Mouse (Mus musculus) embryonic facial prominence, embryonic 11.5 days (tissue): Measurements from ENCODE around the gene Wdfy1. TPM values are rescaled to one million over a fixed set of nuclear protein-coding genes. Genes with fewer than 3 reads are reported as not detected.
A peak's percentile ranks its signal among the peaks of the same experiment; 100 is the strongest.

Experiments
- ATAC-seq: fragments of 200-750 bp; cut with Nextera tagmentation; replicated peaks from 2 replicates; pipeline ENCODE4 v1.8.0; 2017; ENCODE audit warnings: low read depth; ENCODE audit not compliant: insufficient number of reproducible peaks, low FRiP score, low TSS enrichment
- DNase-seq: peaks from one replicate; pipeline ENCODE4 v3.0.0-alpha.2; 2015; ENCODE audit warnings: low spot score
- H3K27ac ChIP-seq: fragments of 300-500 bp; sonication (generic); replicated peaks from 2 replicates; pipeline ENCODE4 v1.5.1; 2014; ENCODE audit warnings: mild to moderate bottlenecking, low read depth, low read length, control low read depth
- H3K27me3 ChIP-seq: fragments of 300-500 bp; sonication (generic); 2 replicates; pipeline ENCODE4 v1.6.1; 2014; ENCODE audit warnings: mild to moderate bottlenecking, low read length, moderate library complexity, mixed read lengths; ENCODE audit not compliant: control insufficient read depth, insufficient read depth
- H3K36me3 ChIP-seq: fragments of 300-500 bp; sonication (generic); replicated peaks from 2 replicates; pipeline ENCODE4 v1.6.1; 2014; ENCODE audit warnings: low read depth, mild to moderate bottlenecking, low read length, moderate library complexity, mixed read lengths; ENCODE audit not compliant: control insufficient read depth, insufficient read depth
- H3K4me1 ChIP-seq: fragments of 300-500 bp; sonication (generic); 2 replicates; pipeline ENCODE4 v1.6.1; 2014; ENCODE audit warnings: low read length, mixed read lengths; ENCODE audit not compliant: control insufficient read depth, insufficient read depth
- H3K4me2 ChIP-seq: fragments of 300-500 bp; sonication (generic); 2 replicates; pipeline ENCODE4 v1.6.1; 2014; ENCODE audit warnings: low read depth, mild to moderate bottlenecking, control low read depth, low read length, moderate library complexity
- H3K4me3 ChIP-seq: fragments of 300-500 bp; sonication (generic); 2 replicates; pipeline ENCODE4 v1.5.1; 2014; ENCODE audit warnings: low read depth, low read length, control low read depth
- H3K9ac ChIP-seq: fragments of 300-500 bp; sonication (generic); replicated peaks from 2 replicates; pipeline ENCODE4 v1.6.1; 2014; ENCODE audit warnings: mild to moderate bottlenecking, control low read depth, low read length
- H3K9me3 ChIP-seq: fragments of 300-500 bp; sonication (generic); replicated peaks from 2 replicates; pipeline ENCODE4 v1.6.1; 2016; ENCODE audit warnings: mild to moderate bottlenecking, low read length, inconsistent platforms, mixed read lengths; ENCODE audit not compliant: control insufficient read depth
- WGBS: fragments of 180-500 bp; shearing (Covaris S2); extraction: QIAGEN DNeasy Blood & Tissue Kit; methylation state at CpG from one replicate; pipeline ENCODE4 v1.1.7; 2014; 5-methylcytosine and 5-hydroxymethylcytosine counted together
- polyA plus RNA-seq: library from polyadenylated mRNA; unstranded; fragments of >200 nt; fragmentation: Nextera tagmentation; extraction: Ambion mirVana; gene quantifications from 2 replicates; pipeline ENCODE4 v1.2.1, GENCODE M21; 2014

The Wdfy1 gene
- polyA plus RNA-seq, 1 experiment from 2014 or later: 35.7 TPM

- 79% methylated on average over 7 of the region's 7 CpGs for WGBS
- ATAC-seq: no peak
- H3K4me3 ChIP-seq: no peak overlapping the region
- H3K27me3 ChIP-seq: no peaks in the 10 kb centered on the region
- no peaks in the 10 kb centered on the region for H3K36me3 ChIP-seq
- H3K9me3 ChIP-seq: no peaks in the 10 kb centered on the region
- no peaks in the 10 kb centered on the region for H3K4me1 ChIP-seq
- no peak overlapping the region for H3K9ac ChIP-seq
- no peak for DNase-seq
- no peak overlapping the region for H3K4me2 ChIP-seq
- H3K27ac ChIP-seq: no peak overlapping the region
Observed at GRCm38 (mm10) chr1:79803614-79804013, 27.7 kb upstream of the Wdfy1 start.

GRCm38 (mm10) chr1:79802858-79803427 lies 27.0 kb upstream of the Wdfy1 start:
- WGBS: 54% methylated on average over 11 of the region's 11 CpGs
- no peak overlapping the region for H3K4me3 ChIP-seq
- no peak overlapping the region for H3K9ac ChIP-seq
- H3K27ac ChIP-seq: no peak overlapping the region
- no peaks in the 10 kb centered on the region for H3K36me3 ChIP-seq
- DNase-seq: peak; percentile 35
- no peak for ATAC-seq
- no peaks in the 10 kb centered on the region for H3K4me1 ChIP-seq
- no peaks in the 10 kb centered on the region for H3K27me3 ChIP-seq
- H3K9me3 ChIP-seq: no peaks in the 10 kb centered on the region
- no peak overlapping the region for H3K4me2 ChIP-seq

GRCm38 (mm10) chr1:79797084-79797483 lies 21.1 kb upstream of the Wdfy1 start:
- H3K9ac ChIP-seq: no peak overlapping the region
- no peaks in the 10 kb centered on the region for H3K4me1 ChIP-seq
- no peak overlapping the region for H3K4me2 ChIP-seq
- no peak overlapping the region for H3K27ac ChIP-seq
- no peaks in the 10 kb centered on the region for H3K27me3 ChIP-seq
- H3K9me3 ChIP-seq: no peaks in the 10 kb centered on the region
- ATAC-seq (no peak), DNase-seq (no peak)
- no peak overlapping the region for H3K4me3 ChIP-seq
- H3K36me3 ChIP-seq: no peaks in the 10 kb centered on the region
- 82% methylated on average over 3 of the region's 3 CpGs for WGBS

- Histone ChIP-seq H3K27me3 (no peaks in the 10 kb centered on the region), H3K9me3 (no peaks in the 10 kb centered on the region), H3K4me2 (no peak overlapping the region), H3K4me1 (no peaks in the 10 kb centered on the region), H3K36me3 (peaks cover 7% of the 10 kb centered on the region), H3K9ac (no peak overlapping the region), H3K27ac (no peak overlapping the region), H3K4me3 (no peak overlapping the region)
- 68% methylated on average over 7 of the region's 7 CpGs for WGBS
- 0 out of 2 replicates have a peak, but pooled peaks have one; percentile 59 for ATAC-seq
- DNase-seq: peak; percentile 49
Observed at GRCm38 (mm10) chr1:79786267-79786927, 10.5 kb upstream of the Wdfy1 start.

GRCm38 (mm10) chr1:79782433-79782832 lies 6.5 kb upstream of the Wdfy1 start:
- WGBS: 76% methylated on average over 3 of the region's 3 CpGs

GRCm38 (mm10) chr1:79778011-79778410 lies 2.1 kb upstream of the Wdfy1 start:
- peaks cover 9% of the 10 kb centered on the region for H3K36me3 ChIP-seq

More at GRCm38 (mm10) chr1:79782433-79782832, 6.5 kb upstream of the Wdfy1 start:
- Histone ChIP-seq H3K4me3 (no peak overlapping the region), H3K9ac (no peak overlapping the region), H3K4me2 (no peak overlapping the region), H3K36me3 (peaks cover 9% of the 10 kb centered on the region), H3K27ac (no peak overlapping the region), H3K4me1 (no peaks in the 10 kb centered on the region), H3K9me3 (no peaks in the 10 kb centered on the region), H3K27me3 (no peaks in the 10 kb centered on the region)
- ATAC-seq: no peak
- DNase-seq: peak; percentile 20

GRCm38 (mm10) chr1:79774164-79774780 lies 1.7 kb downstream of the Wdfy1 start:
- Histone ChIP-seq H3K9me3 (no peaks in the 10 kb centered on the region), H3K9ac (no peak overlapping the region), H3K4me1 (no peaks in the 10 kb centered on the region), H3K4me2 (no peak overlapping the region), H3K36me3 (peaks cover 2% of the 10 kb centered on the region; the same call in 1 of the 2 replicates), H3K27ac (no peak overlapping the region), H3K4me3 (no peak overlapping the region), H3K27me3 (no peaks in the 10 kb centered on the region)
- WGBS: 79% methylated on average over 4 of the region's 4 CpGs
- DNase-seq: no peak
- no peak for ATAC-seq

More at GRCm38 (mm10) chr1:79778011-79778410, 2.1 kb upstream of the Wdfy1 start:
- no peak overlapping the region for H3K27ac ChIP-seq
- no peak overlapping the region for H3K9ac ChIP-seq
- no peaks in the 10 kb centered on the region for H3K4me1 ChIP-seq
- no peak overlapping the region for H3K4me3 ChIP-seq
- ATAC-seq: no peak
- DNase-seq: no peak
- no peak overlapping the region for H3K4me2 ChIP-seq
- no peaks in the 10 kb centered on the region for H3K27me3 ChIP-seq
- WGBS: 83% methylated on average over 11 of the region's 11 CpGs
- no peaks in the 10 kb centered on the region for H3K9me3 ChIP-seq

- Histone ChIP-seq H3K27me3 (no peaks in the 10 kb centered on the region), H3K4me3 (no peak overlapping the region), H3K9ac (no peak overlapping the region), H3K4me2 (no peak overlapping the region), H3K9me3 (no peaks in the 10 kb centered on the region), H3K36me3 (no peaks in the 10 kb centered on the region), H3K27ac (no peak overlapping the region), H3K4me1 (no peaks in the 10 kb centered on the region)
- 58% methylated on average over 1 of the region's 1 CpGs for WGBS
- ATAC-seq: no peak
- no peak for DNase-seq
Observed at GRCm38 (mm10) chr1:79768231-79768630, 7.7 kb downstream of the Wdfy1 start.
